Mouse (Mus musculus): ENCODE measurements around the gene Plxna1. TPM values are rescaled to one million over a fixed set of nuclear protein-coding genes. Genes with fewer than 3 reads are reported as not detected.

Plxna1 gene
- polyA plus RNA-seq, 1 experiment from 2014 or later, result 11.5 TPM

DNA sequence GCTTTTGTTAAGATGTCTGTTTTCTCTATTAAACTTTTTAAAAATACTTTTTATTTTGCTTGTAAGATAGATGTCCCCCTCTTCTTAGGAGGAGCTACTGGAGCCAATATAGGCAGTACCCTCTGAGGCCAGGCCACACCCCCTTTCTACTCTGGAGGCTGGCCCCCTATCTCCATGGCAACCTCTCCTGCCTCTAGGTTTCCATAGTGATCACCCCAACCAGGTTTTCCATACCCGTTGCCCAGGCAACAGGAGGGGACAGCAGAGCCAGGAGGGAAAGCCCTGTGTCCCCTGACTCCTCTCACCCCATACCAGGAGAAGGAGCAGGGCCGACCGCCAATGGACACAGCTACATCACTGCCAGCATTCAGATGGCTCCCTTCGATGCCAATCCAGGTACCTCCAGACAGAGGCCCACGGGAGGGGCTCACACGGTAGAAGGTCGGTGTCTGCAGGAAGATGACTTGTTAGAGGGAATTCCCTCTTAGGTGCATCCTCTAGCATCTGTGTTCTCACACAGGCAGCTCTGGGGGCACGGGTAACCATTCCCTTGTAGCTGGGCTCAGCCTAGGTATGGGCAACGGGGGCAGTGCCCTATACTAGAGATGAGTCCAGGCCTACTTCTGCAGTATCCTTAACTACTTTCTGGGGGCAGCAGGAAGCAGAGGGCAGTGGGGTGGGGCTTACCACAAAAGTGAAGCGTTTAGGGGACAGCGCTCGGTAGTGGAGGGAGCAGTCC is 28.3 kb downstream of the Plxna1 start:
- no peaks in the 10 kb centered on the region for H3K4me1 ChIP-seq (replicated peaks; ENCODE audit: control insufficient read depth, insufficient read depth)
- TF ChIP-seq CTCF (IDR thresholded peaks at IDR 0.05; ENCODE audit: low read depth) (no peak), EP300 (optimal IDR thresholded peaks at IDR 0.05) (no peak)
- ATAC-seq (ENCODE audit: low FRiP score, low TSS enrichment) (no peak), DNase-seq (ENCODE audit: low spot score) (no peak)
- H3K9me3 ChIP-seq (ENCODE audit: control insufficient read depth, low read length), result no peaks in the 10 kb centered on the region
- H3K4me3 ChIP-seq (ENCODE audit: low read depth, low read length), result no peak overlapping the region
- H3K4me2 ChIP-seq (replicated peaks; ENCODE audit: low read depth), result no peak overlapping the region
- H3K36me3 ChIP-seq (ENCODE audit: control insufficient read depth, insufficient read depth, low read length), result peaks cover 43% of the 10 kb centered on the region
- H3K27me3 ChIP-seq (ENCODE audit: control insufficient read depth, insufficient read depth, low read length), result no peaks in the 10 kb centered on the region
- no peak overlapping the region for H3K27ac ChIP-seq (replicated peaks)
- H3K9ac ChIP-seq (ENCODE audit: low read length), result no peak overlapping the region
- 80% methylated on average over 12 of the region's 12 CpGs for WGBS

DNA sequence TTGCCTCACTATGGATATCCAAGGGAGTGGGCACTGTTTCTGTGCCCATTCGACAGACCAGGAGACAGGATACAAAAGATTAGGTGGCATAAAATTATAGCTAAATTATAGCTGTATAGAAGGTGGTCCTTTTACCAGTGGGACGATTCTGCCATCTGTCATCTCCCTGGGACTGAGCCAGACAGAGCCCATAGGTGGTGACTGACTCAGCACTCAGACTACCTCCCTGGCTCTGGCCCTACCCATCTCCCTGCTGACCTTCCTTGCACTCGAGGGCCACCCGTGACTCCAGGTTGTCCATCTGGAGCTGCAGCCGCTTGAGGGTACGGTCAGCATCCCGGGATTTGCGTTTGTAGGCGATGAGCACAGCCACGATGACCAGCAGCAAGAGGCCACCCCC is 31.5 kb downstream of the Plxna1 start:
- ATAC-seq (ENCODE audit: low FRiP score, low TSS enrichment), result no peak
- TF ChIP-seq EP300 (optimal IDR thresholded peaks at IDR 0.05) (no peak), CTCF (IDR thresholded peaks at IDR 0.05; ENCODE audit: low read depth) (no peak)
- WGBS, result 94% methylated on average over 10 of the region's 10 CpGs
- Histone ChIP-seq H3K27ac (replicated peaks) (no peak overlapping the region), H3K4me3 (ENCODE audit: low read depth, low read length) (no peak overlapping the region), H3K4me2 (replicated peaks; ENCODE audit: low read depth) (no peak overlapping the region), H3K9me3 (ENCODE audit: control insufficient read depth, low read length) (no peaks in the 10 kb centered on the region), H3K27me3 (ENCODE audit: control insufficient read depth, insufficient read depth, low read length) (no peaks in the 10 kb centered on the region), H3K9ac (ENCODE audit: low read length) (no peak overlapping the region), H3K4me1 (replicated peaks; ENCODE audit: control insufficient read depth, insufficient read depth) (no peaks in the 10 kb centered on the region), H3K36me3 (ENCODE audit: control insufficient read depth, insufficient read depth, low read length) (peaks cover 41% of the 10 kb centered on the region)
- DNase-seq (ENCODE audit: low spot score), result no peak

DNA sequence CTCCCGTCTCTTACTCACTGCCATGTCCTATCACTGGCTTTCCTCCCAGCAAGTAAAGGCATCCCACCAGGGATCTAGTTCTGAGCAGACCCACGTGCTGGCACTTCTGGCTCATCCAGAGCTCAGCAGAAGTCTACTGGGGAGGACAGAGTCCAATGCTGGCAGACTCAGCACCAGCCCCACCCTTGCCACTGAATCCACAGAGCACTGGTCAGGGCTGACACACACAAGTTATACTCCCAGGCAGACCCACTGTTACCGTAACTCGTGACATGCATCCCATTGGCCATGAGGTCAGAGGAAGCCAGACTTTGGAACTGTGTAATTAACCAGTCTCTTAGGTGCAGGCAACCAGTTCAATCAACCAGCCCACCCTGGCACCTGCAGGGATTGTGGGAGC is 33.8 kb downstream of the Plxna1 start:
- Histone ChIP-seq H3K4me2 (replicated peaks; ENCODE audit: low read depth) (no peak overlapping the region), H3K9ac (ENCODE audit: low read length) (no peak overlapping the region), H3K27ac (replicated peaks) (no peak overlapping the region), H3K4me3 (ENCODE audit: low read depth, low read length) (no peak overlapping the region), H3K9me3 (ENCODE audit: control insufficient read depth, low read length) (no peaks in the 10 kb centered on the region), H3K27me3 (ENCODE audit: control insufficient read depth, insufficient read depth, low read length) (no peaks in the 10 kb centered on the region), H3K36me3 (ENCODE audit: control insufficient read depth, insufficient read depth, low read length) (peaks cover 44% of the 10 kb centered on the region), H3K4me1 (replicated peaks; ENCODE audit: control insufficient read depth, insufficient read depth) (no peaks in the 10 kb centered on the region)
- no peak for DNase-seq (ENCODE audit: low spot score)
- WGBS, result 78% methylated on average over 4 of the region's 4 CpGs
- no peak for TF ChIP-seq EP300 (optimal IDR thresholded peaks at IDR 0.05)
- no peak for TF ChIP-seq CTCF (IDR thresholded peaks at IDR 0.05; ENCODE audit: low read depth)
- 0 out of 2 replicates have a peak, but pooled peaks have one; percentile 11 for ATAC-seq (ENCODE audit: low FRiP score, low TSS enrichment)

DNA sequence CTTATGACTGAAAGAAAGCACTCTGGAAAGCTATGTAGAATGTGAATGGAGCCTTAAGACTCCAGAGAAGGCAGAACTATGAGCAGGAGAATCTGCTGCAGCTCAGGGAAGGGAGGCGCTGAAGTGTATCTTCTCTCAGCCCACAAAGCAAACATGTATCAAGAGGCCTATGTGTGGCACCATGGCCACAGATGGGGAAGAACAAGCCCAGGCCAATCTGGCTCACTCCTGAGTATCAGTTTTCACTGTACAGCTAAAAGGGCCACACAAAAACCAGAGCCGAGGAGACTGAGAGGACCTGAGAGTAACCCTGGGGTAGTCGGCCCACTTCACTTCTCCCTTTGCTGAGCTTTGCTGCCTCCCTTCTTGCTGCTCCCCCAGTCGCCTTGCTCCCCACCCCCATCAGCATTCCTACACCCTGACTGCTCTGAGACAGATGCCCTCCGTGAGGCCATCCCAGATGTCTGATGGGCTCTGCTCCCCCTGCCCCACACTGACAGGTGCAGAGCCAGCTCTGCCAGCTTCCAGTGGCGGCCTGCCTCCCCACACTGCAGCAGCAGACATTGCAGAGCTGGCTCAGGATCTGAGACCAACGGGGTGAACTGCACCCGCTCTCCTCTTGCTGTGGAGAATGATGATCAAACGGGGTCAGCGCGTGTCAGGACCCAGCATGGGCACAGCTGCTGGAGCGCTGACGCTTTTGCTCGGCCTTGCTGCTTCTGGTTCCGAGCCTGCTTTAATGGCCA is 34.5 kb downstream of the Plxna1 start:
- no peak for ATAC-seq (ENCODE audit: low FRiP score, low TSS enrichment)
- WGBS, result 63% methylated on average over 15 of the region's 15 CpGs
- TF ChIP-seq CTCF (IDR thresholded peaks at IDR 0.05; ENCODE audit: low read depth) (no peak), EP300 (optimal IDR thresholded peaks at IDR 0.05) (no peak)

DNA sequence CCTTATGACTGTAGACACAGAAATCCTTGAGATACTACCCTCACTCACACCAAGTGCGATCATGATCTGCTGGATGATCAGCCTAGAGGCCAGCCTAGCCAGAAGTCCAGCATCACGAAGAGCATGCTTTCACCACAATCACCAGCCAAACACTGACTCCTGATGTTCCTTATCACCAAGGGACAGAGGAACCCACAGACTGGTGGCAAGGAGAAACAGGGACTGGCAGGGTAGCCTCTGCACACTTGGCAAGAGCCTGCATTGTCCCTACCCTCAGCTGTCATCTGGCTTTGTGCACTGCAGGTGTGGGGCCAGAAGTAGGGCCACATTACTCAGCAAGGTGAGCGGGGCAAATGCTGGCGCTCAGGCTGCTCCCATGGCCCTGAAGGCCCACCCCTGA is 37.6 kb downstream of the Plxna1 start:
- DNase-seq (ENCODE audit: low spot score) (no peak), ATAC-seq (ENCODE audit: low FRiP score, low TSS enrichment) (no peak)
- Histone ChIP-seq H3K4me3 (ENCODE audit: low read depth, low read length) (no peak overlapping the region), H3K9me3 (ENCODE audit: control insufficient read depth, low read length) (no peaks in the 10 kb centered on the region), H3K4me1 (replicated peaks; ENCODE audit: control insufficient read depth, insufficient read depth) (no peaks in the 10 kb centered on the region), H3K9ac (ENCODE audit: low read length) (no peak overlapping the region), H3K27me3 (ENCODE audit: control insufficient read depth, insufficient read depth, low read length) (no peaks in the 10 kb centered on the region), H3K36me3 (ENCODE audit: control insufficient read depth, insufficient read depth, low read length) (peaks cover 44% of the 10 kb centered on the region), H3K27ac (replicated peaks) (no peak overlapping the region), H3K4me2 (replicated peaks; ENCODE audit: low read depth) (no peak overlapping the region)
- WGBS, result 83% methylated on average over 4 of the region's 4 CpGs
- TF ChIP-seq CTCF (IDR thresholded peaks at IDR 0.05; ENCODE audit: low read depth) (no peak), EP300 (optimal IDR thresholded peaks at IDR 0.05) (no peak)

More for the DNA sequence above, 34.5 kb downstream of the Plxna1 start:
- no peaks in the 10 kb centered on the region for H3K9me3 ChIP-seq (ENCODE audit: control insufficient read depth, low read length)
- no peak overlapping the region for H3K9ac ChIP-seq (ENCODE audit: low read length)
- no peaks in the 10 kb centered on the region for H3K27me3 ChIP-seq (ENCODE audit: control insufficient read depth, insufficient read depth, low read length)
- H3K4me3 ChIP-seq (ENCODE audit: low read depth, low read length), result no peak overlapping the region
- DNase-seq (ENCODE audit: low spot score), result no peak
- no peak overlapping the region for H3K4me2 ChIP-seq (replicated peaks; ENCODE audit: low read depth)
- no peak overlapping the region for H3K27ac ChIP-seq (replicated peaks)
- peaks cover 46% of the 10 kb centered on the region for H3K36me3 ChIP-seq (ENCODE audit: control insufficient read depth, insufficient read depth, low read length)
- H3K4me1 ChIP-seq (replicated peaks; ENCODE audit: control insufficient read depth, insufficient read depth), result no peaks in the 10 kb centered on the region

DNA sequence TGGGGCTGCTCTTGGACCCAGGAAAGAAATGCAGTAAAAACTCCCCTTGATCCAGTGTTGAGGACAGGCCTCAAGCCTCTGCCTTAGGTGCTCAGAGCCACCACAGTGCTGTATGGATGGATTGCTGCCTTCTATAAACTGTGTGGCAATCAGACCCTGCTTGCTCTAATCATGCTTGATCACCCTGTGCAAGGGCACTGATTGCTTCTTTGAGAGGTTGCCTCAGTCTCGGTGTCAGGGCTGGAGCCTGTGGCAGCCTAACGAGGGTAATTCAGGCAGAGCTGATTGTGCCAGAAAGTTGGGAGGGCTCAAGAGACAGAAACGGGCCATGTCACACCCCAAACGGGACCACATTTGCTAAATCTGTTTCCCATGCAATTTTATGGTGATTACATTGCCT is 47.2 kb downstream of the Plxna1 start:
- H3K4me1 ChIP-seq (replicated peaks; ENCODE audit: control insufficient read depth, insufficient read depth), result no peaks in the 10 kb centered on the region
- TF ChIP-seq CTCF (IDR thresholded peaks at IDR 0.05; ENCODE audit: low read depth), result no peak
- TF ChIP-seq EP300 (optimal IDR thresholded peaks at IDR 0.05), result no peak
- H3K27ac ChIP-seq (replicated peaks), result no peak overlapping the region
- ATAC-seq (ENCODE audit: low FRiP score, low TSS enrichment) (no peak), DNase-seq (ENCODE audit: low spot score) (no peak)
- H3K4me2 ChIP-seq (replicated peaks; ENCODE audit: low read depth), result no peak overlapping the region
- H3K9ac ChIP-seq (ENCODE audit: low read length), result no peak overlapping the region
- H3K36me3 ChIP-seq (ENCODE audit: control insufficient read depth, insufficient read depth, low read length), result peaks cover 10% of the 10 kb centered on the region
- WGBS, result 62% methylated on average over 4 of the region's 4 CpGs
- H3K27me3 ChIP-seq (ENCODE audit: control insufficient read depth, insufficient read depth, low read length), result no peaks in the 10 kb centered on the region
- H3K4me3 ChIP-seq (ENCODE audit: low read depth, low read length), result no peak overlapping the region
- H3K9me3 ChIP-seq (ENCODE audit: control insufficient read depth, low read length), result no peaks in the 10 kb centered on the region
